Mouse (Mus musculus) embryonic facial prominence, embryonic 14.5 days (tissue): ENCODE measurements around the gene Klhdc8a. TPM values are rescaled to one million over a fixed set of nuclear protein-coding genes. Genes with fewer than 3 reads are reported as not detected.
"Not testable (repeated sequence)": the region's sequence is repeated elsewhere in the genome, so short reads cannot be mapped to it uniquely, and the experiment has no call there.

Experiments used
- ATAC-seq: fragments of 200-750 bp; cut with Nextera tagmentation; 2 replicates; pipeline ENCODE4 v1.8.0; 2017; ENCODE audit warnings: low read depth, moderate number of reproducible peaks, moderate TSS enrichment
- DNase-seq: peaks from one replicate; pipeline ENCODE4 v3.0.0-alpha.2; 2015; ENCODE audit warnings: low spot score
- H3K27ac ChIP-seq: fragments of 300-500 bp; sonication (generic); replicated peaks from 2 replicates; pipeline ENCODE4 v1.5.1; 2014; ENCODE audit warnings: low read depth, mild to moderate bottlenecking, low read length, moderate library complexity
- H3K27me3 ChIP-seq: fragments of 300-500 bp; sonication (generic); replicated peaks from 2 replicates; pipeline ENCODE4 v1.6.1; 2014; ENCODE audit warnings: low read length; ENCODE audit not compliant: control insufficient read depth, insufficient read depth
- H3K36me3 ChIP-seq: fragments of 300-500 bp; sonication (generic); 2 replicates; pipeline ENCODE4 v1.6.1; 2014; ENCODE audit warnings: low read length, mixed read lengths; ENCODE audit not compliant: control insufficient read depth, insufficient read depth
- H3K4me1 ChIP-seq: fragments of 300-500 bp; sonication (generic); 2 replicates; pipeline ENCODE4 v1.6.1; 2014; ENCODE audit warnings: antibody characterized with exemption, low read length; ENCODE audit not compliant: control insufficient read depth, insufficient read depth
- H3K4me2 ChIP-seq: fragments of 300-500 bp; sonication (generic); 2 replicates; pipeline ENCODE4 v1.6.1; 2014; ENCODE audit warnings: low read depth, mild to moderate bottlenecking, low read length, moderate library complexity, mixed read lengths
- H3K4me3 ChIP-seq: fragments of 300-500 bp; sonication (generic); 2 replicates; pipeline ENCODE4 v1.5.1; 2014; ENCODE audit warnings: low read depth, mild to moderate bottlenecking, low read length
- H3K9ac ChIP-seq: fragments of 300-500 bp; sonication (generic); 2 replicates; pipeline ENCODE4 v1.6.1; 2014; ENCODE audit warnings: low read depth, mild to moderate bottlenecking, low read length, moderate library complexity, mixed read lengths
- H3K9me3 ChIP-seq: fragments of 300-500 bp; sonication (generic); 2 replicates; pipeline ENCODE4 v1.6.1; 2016; ENCODE audit warnings: low read length; ENCODE audit not compliant: control insufficient read depth
- WGBS: fragments of 180-500 bp; shearing (Covaris S2); extraction: QIAGEN DNeasy Blood & Tissue Kit; methylation state at CpG from one replicate; pipeline ENCODE4 v1.1.7; 2014; 5-methylcytosine and 5-hydroxymethylcytosine counted together
- polyA plus RNA-seq: library from polyadenylated mRNA; unstranded; fragments of >200 nt; fragmentation: Nextera tagmentation; extraction: Ambion mirVana; gene quantifications from 2 replicates; pipeline ENCODE4 v1.2.1, GENCODE M21; 2014

Klhdc8a gene
- polyA plus RNA-seq, 1 experiment from 2014 or later: 0.70 TPM

- WGBS: 80% methylated on average over 12 of the region's 12 CpGs
Measured at GRCm38 (mm10) chr1:132346134-132346851, 47.9 kb downstream of the Klhdc8a start.

GRCm38 (mm10) chr1:132346951-132347350 is 48.5 kb downstream of the Klhdc8a start:
- ATAC-seq (no peak), DNase-seq (no peak)
- H3K27me3 ChIP-seq: no peaks in the 10 kb centered on the region
- no peak overlapping the region for H3K9ac ChIP-seq
- no peak overlapping the region for H3K4me2 ChIP-seq
- H3K27ac ChIP-seq: no peak overlapping the region
- no peaks in the 10 kb centered on the region for H3K36me3 ChIP-seq
- H3K4me1 ChIP-seq: no peaks in the 10 kb centered on the region
- H3K9me3 ChIP-seq: 0 out of 2 replicates have a peak, but pooled peaks cover 6% of the 10 kb centered on the region
- no peak overlapping the region for H3K4me3 ChIP-seq

More at GRCm38 (mm10) chr1:132346134-132346851, 47.9 kb downstream of the Klhdc8a start:
- Histone ChIP-seq H3K4me1 (no peaks in the 10 kb centered on the region), H3K4me2 (no peak overlapping the region), H3K27ac (no peak overlapping the region), H3K36me3 (no peaks in the 10 kb centered on the region), H3K9me3 (0 out of 2 replicates have a peak, but pooled peaks cover 6% of the 10 kb centered on the region), H3K4me3 (no peak overlapping the region), H3K27me3 (no peaks in the 10 kb centered on the region), H3K9ac (no peak overlapping the region)
- DNase-seq (no peak), ATAC-seq (no peak)

- Histone ChIP-seq H3K4me3 (no peak overlapping the region), H3K9me3 (0 out of 2 replicates have a peak, but pooled peaks cover 6% of the 10 kb centered on the region), H3K27me3 (no peaks in the 10 kb centered on the region), H3K36me3 (no peaks in the 10 kb centered on the region), H3K9ac (no peak overlapping the region), H3K27ac (no peak overlapping the region), H3K4me2 (no peak overlapping the region), H3K4me1 (no peaks in the 10 kb centered on the region)
- ATAC-seq (no peak), DNase-seq (no peak)
- WGBS: 82% methylated on average over 5 of the region's 5 CpGs
Measured at GRCm38 (mm10) chr1:132348401-132348800, 50.0 kb downstream of the Klhdc8a start.

- not testable (repeated sequence) for H3K36me3 ChIP-seq, H3K9ac ChIP-seq
Measured at GRCm38 (mm10) chr1:132349049-132349448, 50.6 kb downstream of the Klhdc8a start.

GRCm38 (mm10) chr1:132349601-132350000 is 51.2 kb downstream of the Klhdc8a start:
- not testable (repeated sequence) for H3K9ac ChIP-seq, ATAC-seq, H3K27me3 ChIP-seq, H3K4me3 ChIP-seq, H3K27ac ChIP-seq, H3K4me2 ChIP-seq, DNase-seq, H3K4me1 ChIP-seq, H3K36me3 ChIP-seq, H3K9me3 ChIP-seq
- 96% methylated on average over 3 of the region's 3 CpGs for WGBS

More at GRCm38 (mm10) chr1:132349049-132349448, 50.6 kb downstream of the Klhdc8a start:
- H3K4me1 ChIP-seq, ATAC-seq, H3K27me3 ChIP-seq, H3K4me3 ChIP-seq, DNase-seq, H3K27ac ChIP-seq, H3K9me3 ChIP-seq, H3K4me2 ChIP-seq: not testable (repeated sequence)

GRCm38 (mm10) chr1:132351058-132351457 is 52.6 kb downstream of the Klhdc8a start:
- H3K9me3 ChIP-seq: 0 out of 2 replicates have a peak, but pooled peaks cover 6% of the 10 kb centered on the region
- H3K4me1 ChIP-seq: no peaks in the 10 kb centered on the region
- no peak overlapping the region for H3K9ac ChIP-seq
- no peak for ATAC-seq
- no peak overlapping the region for H3K4me2 ChIP-seq
- H3K27ac ChIP-seq: no peak overlapping the region
- WGBS: 92% methylated on average over 4 of the region's 4 CpGs
- H3K4me3 ChIP-seq: no peak overlapping the region
- H3K36me3 ChIP-seq: no peaks in the 10 kb centered on the region
- no peak for DNase-seq
- H3K27me3 ChIP-seq: no peaks in the 10 kb centered on the region

GRCm38 (mm10) chr1:132353389-132353788 is 55.0 kb downstream of the Klhdc8a start:
- H3K36me3 ChIP-seq: peaks cover 18% of the 10 kb centered on the region
- H3K4me2 ChIP-seq: no peak overlapping the region
- no peak overlapping the region for H3K4me3 ChIP-seq
- WGBS: 66% methylated on average over 5 of the region's 5 CpGs
- H3K27me3 ChIP-seq: no peaks in the 10 kb centered on the region
- no peak overlapping the region for H3K27ac ChIP-seq
- DNase-seq (no peak), ATAC-seq (no peak)
- no peaks in the 10 kb centered on the region for H3K4me1 ChIP-seq
- H3K9me3 ChIP-seq: 0 out of 2 replicates have a peak, but pooled peaks cover 6% of the 10 kb centered on the region
- no peak overlapping the region for H3K9ac ChIP-seq

- no peaks in the 10 kb centered on the region for H3K4me1 ChIP-seq
- WGBS: 66% methylated on average over 9 of the region's 9 CpGs
- no peaks in the 10 kb centered on the region for H3K27me3 ChIP-seq
- DNase-seq (no peak), ATAC-seq (no peak)
- no peak overlapping the region for H3K27ac ChIP-seq
- 0 out of 2 replicates have a peak, but pooled peaks cover 6% of the 10 kb centered on the region for H3K9me3 ChIP-seq
- no peak overlapping the region for H3K9ac ChIP-seq
- no peak overlapping the region for H3K4me3 ChIP-seq
- peaks cover 26% of the 10 kb centered on the region for H3K36me3 ChIP-seq
- H3K4me2 ChIP-seq: no peak overlapping the region
Measured at GRCm38 (mm10) chr1:132354234-132354633, 55.8 kb downstream of the Klhdc8a start.

- no peak overlapping the region for H3K4me3 ChIP-seq
- no peak for DNase-seq
- peaks cover 35% of the 10 kb centered on the region for H3K36me3 ChIP-seq
- 43% methylated on average over 4 of the region's 6 CpGs for WGBS
- 0 out of 2 replicates have a peak, but pooled peaks cover 6% of the 10 kb centered on the region for H3K9me3 ChIP-seq
- H3K27me3 ChIP-seq: no peaks in the 10 kb centered on the region
- no peak overlapping the region for H3K9ac ChIP-seq
- H3K4me1 ChIP-seq: no peaks in the 10 kb centered on the region
- H3K27ac ChIP-seq: no peak overlapping the region
- no peak overlapping the region for H3K4me2 ChIP-seq
- ATAC-seq: no peak
Measured at GRCm38 (mm10) chr1:132355162-132355601, 56.8 kb downstream of the Klhdc8a start.
